Mouse (Mus musculus): ENCODE results near the gene Cntn5. TPM values are rescaled to one million over a fixed set of nuclear protein-coding genes. Genes with fewer than 3 reads are reported as not detected.

The Cntn5 gene
- not detected for total RNA-seq (2021)
- long read RNA-seq, experiment 1: 0 reads
- long read RNA-seq, experiment 2: 0 reads

DNA sequence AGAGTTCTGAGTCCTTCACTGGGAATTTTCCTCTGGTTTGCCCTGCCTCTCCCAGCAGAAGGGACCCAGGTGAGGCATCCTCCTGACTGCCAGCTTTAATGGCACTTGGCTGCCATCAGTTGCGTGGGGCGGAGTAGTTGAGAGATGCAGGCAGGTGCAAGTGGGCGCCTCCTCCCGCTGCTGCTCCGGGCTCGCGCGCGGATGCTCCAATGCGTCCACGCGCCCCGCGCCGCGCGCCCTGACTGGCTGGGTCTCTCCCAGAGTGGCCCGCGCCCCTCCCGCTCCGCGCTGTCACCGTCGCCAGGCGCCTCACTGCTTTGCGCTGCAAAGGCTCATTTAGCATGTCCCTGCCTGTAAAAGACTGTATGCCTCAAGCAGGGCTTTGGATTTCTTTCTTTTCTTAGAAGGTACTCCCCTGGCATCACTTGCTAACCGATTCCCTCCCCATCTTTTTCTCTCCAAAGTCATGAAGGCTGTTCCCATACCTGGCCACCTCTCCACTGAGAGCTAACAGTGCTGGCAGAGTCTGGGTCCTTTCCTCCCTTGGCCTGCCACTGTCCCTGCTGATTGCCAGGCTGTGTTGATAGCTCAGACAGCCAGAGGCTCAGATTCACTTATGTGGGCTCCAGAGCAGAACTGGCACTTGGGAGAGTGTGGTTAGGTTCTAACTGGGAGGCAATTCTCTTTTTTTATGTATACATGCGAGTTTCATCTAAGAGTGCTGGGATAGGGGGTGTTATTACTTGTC lies at the start of gene Cntn5:
Gene Cntn5 (minus strand): TSS at position 160 of the 748 bp plus-strand sequence.
- intact Hi-C loops (cut with DNase I; ENCODE audit: low total_unique reads): no loop called here
- no peak for DNase-seq

DNA sequence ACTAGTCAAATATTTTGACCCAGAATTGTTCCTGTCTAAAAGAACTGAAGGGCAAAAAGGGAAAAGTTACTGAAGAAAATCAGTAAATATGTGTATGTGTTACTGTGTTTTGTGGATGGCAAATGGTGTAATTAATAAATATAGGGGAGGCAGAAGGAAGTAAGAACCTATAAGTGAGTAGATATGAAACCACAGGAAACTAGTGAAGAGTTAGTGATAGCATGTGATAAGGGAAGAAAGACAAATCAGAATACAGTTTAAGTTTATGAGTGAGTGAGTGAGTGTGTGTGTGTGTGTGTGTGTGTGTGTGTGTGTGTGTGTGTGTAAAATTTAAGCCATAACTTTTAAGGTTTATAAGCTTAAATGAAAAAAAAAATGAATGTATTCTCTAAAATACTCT lies 45.9 kb upstream of the Cntn5 start:
- intact Hi-C loops (cut with DNase I; ENCODE audit: low total_unique reads): no loop called here
- no peak for DNase-seq

DNA sequence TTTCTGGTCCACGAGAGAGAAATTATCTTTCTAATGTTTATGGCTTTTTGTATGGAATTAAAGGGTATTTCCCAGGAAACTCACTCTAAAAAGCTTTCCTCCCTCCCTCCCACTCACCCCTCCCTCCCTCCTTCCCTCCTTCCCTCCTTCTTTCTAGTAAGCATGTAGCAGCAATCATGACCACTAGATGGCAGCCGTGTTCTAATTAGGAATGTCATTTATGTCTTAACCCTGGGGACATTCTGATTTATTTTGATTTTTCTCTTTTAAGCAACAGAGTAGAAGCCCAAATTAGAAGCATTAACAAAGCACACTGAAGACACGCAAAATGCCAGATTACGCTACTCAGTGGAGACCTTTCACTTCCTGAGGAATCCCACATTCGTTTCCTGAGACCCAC lies 5.0 kb upstream of the Cntn5 start:
- DNase-seq: peak; percentile 37
- intact Hi-C loops (cut with DNase I; ENCODE audit: low total_unique reads): no loop called here

DNA sequence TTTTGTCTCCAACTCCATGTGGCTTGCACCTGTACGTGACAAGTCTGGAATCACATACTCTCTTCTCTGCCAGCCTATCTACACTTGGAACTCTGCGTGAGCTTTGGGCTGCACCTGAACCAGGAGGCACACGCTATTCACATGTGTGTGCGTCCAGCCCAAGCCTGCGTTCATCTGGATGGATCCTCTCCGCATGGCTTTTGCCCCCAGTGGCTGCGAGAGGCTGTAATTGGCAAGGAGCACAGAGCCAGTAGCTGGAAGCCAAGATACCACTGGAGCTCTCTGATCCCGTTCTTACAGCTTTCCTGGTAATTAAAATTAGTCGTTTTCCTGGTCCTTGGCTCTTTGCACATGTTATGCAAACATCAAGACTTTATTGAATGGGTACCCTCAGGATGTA lies 1.1 kb upstream of the Cntn5 start:
- intact Hi-C loops (cut with DNase I; ENCODE audit: low total_unique reads): no loop called here
- DNase-seq: no peak

- intact Hi-C loops (cut with DNase I; ENCODE audit: low total_unique reads): no loop called here
- DNase-seq: no peak
Observed at GRCm38 (mm10) chr9:10879758-10880157, 24.8 kb downstream of the Cntn5 start.

- intact Hi-C loops (cut with DNase I; ENCODE audit: low total_unique reads): no loop called here
Observed at GRCm38 (mm10) chr9:10873881-10874280, 30.7 kb downstream of the Cntn5 start.

DNA sequence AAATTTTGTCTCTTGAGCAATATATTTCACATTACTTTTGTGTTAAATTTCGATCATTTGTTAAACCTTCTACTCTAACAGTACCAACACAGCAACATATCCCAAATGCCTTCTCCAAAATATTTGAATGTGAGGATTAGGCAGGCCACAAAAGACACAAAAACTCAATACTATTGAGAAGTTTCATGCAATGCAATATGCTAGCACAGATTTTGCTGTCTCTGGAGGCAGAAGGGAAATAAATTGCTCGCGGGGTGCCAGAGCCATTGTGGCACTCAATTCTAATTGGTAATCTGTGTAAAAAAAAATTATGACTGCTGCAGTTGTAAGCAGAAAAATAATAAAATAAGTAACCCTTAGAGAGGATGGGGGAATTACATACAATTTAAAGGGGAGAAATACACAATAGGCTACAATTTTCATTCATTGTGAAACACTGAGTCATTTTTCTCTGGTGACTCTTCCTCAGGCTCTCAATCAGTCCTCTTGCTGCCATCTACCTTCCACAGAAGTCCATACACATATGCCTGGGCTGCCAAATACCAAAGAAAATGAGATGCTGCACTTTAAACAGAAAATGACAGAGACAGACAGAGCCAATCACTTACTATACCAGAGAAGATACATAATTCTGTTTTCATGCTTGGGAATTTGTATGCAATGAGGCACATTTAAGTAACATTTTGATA lies 48.2 kb downstream of the Cntn5 start:
- DNase-seq: no peak
- intact Hi-C loops (cut with DNase I; ENCODE audit: low total_unique reads): no loop called here

More at GRCm38 (mm10) chr9:10873881-10874280, 30.7 kb downstream of the Cntn5 start:
- no peak for DNase-seq

DNA sequence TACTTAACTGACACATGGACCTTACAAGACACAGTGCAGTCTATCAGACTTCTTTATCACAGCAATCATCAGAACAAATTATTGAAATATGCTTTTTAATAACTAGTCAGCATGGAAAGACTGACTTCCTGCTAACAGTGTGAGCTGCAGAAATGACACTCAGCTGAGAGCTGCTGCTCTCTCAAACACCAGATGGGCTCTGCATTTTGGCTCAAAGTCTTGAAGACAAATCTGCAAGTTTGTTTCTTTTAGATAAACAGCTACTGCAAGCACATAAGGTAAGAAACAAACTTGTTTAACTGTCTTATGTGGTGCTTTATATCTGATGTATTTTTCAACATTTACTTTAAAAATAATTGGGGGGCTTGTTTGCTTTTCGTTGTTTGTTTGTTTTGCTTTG lies 87.9 kb downstream of the Cntn5 start:
- intact Hi-C loops (cut with DNase I; ENCODE audit: low total_unique reads): no loop called here
- no peak for DNase-seq

GRCm38 (mm10) chr9:10797158-10797557 lies 107.4 kb downstream of the Cntn5 start:
- intact Hi-C loops (cut with DNase I; ENCODE audit: low total_unique reads): no loop called here

GRCm38 (mm10) chr9:10795102-10795501 lies 109.5 kb downstream of the Cntn5 start:
- intact Hi-C loops (cut with DNase I; ENCODE audit: low total_unique reads): no loop called here
- DNase-seq: no peak

More at GRCm38 (mm10) chr9:10797158-10797557, 107.4 kb downstream of the Cntn5 start:
- no peak for DNase-seq

- no peak for DNase-seq
- intact Hi-C loops (cut with DNase I; ENCODE audit: low total_unique reads): no loop called here
Observed at GRCm38 (mm10) chr9:10731878-10732277, 172.7 kb downstream of the Cntn5 start.

GRCm38 (mm10) chr9:10724191-10724590 lies 180.4 kb downstream of the Cntn5 start:
- intact Hi-C loops (cut with DNase I; ENCODE audit: low total_unique reads): no loop called here
- DNase-seq: no peak

DNA sequence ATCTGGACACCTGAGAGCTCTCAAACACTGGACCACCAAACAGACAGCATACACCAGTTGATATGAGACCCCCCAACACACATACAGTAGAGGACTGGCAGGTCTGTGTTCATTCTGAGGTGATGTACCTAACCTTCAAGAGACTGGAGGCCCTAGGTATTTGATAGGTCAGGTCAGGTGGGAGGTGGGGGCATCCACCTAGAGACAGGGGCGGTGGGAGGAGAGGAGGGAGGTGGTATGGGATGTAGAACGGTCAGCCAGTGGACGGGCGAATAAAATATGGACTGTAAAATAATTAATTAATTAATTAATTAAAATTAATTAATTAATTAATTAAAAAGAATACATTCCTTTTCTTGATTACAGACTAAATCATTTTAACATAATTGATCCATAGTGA lies 182.5 kb downstream of the Cntn5 start:
- intact Hi-C loops (cut with DNase I; ENCODE audit: low total_unique reads): no loop called here
- DNase-seq: no peak

GRCm38 (mm10) chr9:10718986-10719385 lies 185.6 kb downstream of the Cntn5 start:
- intact Hi-C loops (cut with DNase I; ENCODE audit: low total_unique reads): no loop called here
- DNase-seq: no peak

- no peak for DNase-seq
- intact Hi-C loops (cut with DNase I; ENCODE audit: low total_unique reads): no loop called here
Observed at GRCm38 (mm10) chr9:10713641-10714040, 190.9 kb downstream of the Cntn5 start.

DNA sequence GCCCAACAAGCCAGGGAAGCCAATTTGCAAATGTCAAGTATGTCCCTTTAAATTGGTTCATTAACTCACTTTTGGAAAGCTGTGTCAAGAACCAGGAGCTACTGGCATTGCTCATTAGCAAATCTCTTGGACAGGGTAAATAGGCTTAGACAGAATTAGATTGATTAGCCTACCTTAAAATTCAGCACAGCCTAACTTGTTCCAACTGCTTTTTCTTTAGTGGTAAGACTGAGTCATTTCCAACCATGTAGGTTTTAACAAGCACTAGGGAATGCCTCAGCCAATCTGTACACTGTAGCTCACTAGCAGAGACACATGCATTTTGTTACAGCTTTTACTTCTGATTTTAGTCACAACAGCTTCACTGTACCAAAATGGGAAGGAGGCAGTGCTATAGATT lies 222.9 kb downstream of the Cntn5 start:
- DNase-seq: no peak
- intact Hi-C loops (cut with DNase I; ENCODE audit: low total_unique reads): no loop called here

- intact Hi-C loops (cut with DNase I; ENCODE audit: low total_unique reads): no loop called here
- DNase-seq: no peak
Observed at GRCm38 (mm10) chr9:10681181-10681580, 223.4 kb downstream of the Cntn5 start.

DNA sequence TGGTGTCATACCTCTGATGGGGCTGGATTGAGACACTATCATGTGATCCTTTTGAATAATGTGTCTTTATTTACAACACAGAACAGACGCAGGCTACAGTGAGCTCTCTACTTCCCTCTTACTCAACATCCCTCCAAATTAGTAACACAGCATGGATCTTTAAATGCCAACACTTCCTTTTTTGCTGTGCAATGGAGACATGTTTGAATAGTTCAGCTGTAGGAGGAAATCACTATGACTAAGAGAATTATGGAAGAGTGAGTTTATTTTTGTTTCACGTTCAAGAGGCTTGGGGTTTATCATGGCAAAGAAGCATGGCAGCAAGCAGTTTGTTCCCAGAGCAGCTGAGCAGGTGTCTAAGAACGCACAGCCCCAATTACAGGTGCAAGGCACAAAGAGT lies 235.9 kb downstream of the Cntn5 start:
- intact Hi-C loops (cut with DNase I; ENCODE audit: low total_unique reads): no loop called here
- DNase-seq: no peak

GRCm38 (mm10) chr9:10667438-10667837 lies 237.1 kb downstream of the Cntn5 start:
- intact Hi-C loops (cut with DNase I; ENCODE audit: low total_unique reads): no loop called here
- DNase-seq: no peak

DNA sequence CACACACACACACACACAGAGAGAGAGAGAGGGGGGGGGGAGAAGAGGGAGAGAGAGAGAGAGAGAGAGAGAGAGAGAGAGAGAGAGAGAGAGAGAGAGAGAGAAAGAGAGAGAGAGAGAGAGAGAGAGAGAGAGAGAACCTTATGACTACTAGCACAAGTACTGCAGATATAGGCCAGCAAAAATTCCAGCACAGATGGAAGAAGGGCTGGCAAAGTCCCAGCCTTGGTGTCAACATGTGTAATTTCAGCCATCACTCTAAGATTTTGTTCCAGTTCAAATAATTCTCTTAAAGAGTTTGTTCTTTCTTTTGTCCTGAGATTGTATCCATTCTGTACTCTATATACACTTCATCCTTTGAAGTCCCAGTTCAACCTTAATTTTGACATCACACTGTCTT lies 238.8 kb downstream of the Cntn5 start:
- intact Hi-C loops (cut with DNase I; ENCODE audit: low total_unique reads): no loop called here
- DNase-seq: no peak

GRCm38 (mm10) chr9:10663101-10663500 lies 241.5 kb downstream of the Cntn5 start:
- intact Hi-C loops (cut with DNase I; ENCODE audit: low total_unique reads): no loop called here
- no peak for DNase-seq
